Mouse (Mus musculus) MEL (cell line): Measurements from ENCODE around the gene Pdk2.

Source experiments
- BHLHE40 ChIP-seq: IDR thresholded peaks from 2 replicates; pipeline ENCODE4 v1.6.1; 2012; ENCODE audit warnings: low read depth, mild to moderate bottlenecking, inconsistent platforms, low read length, improper control_type of control experiment, borderline replicate concordance
- EP300 ChIP-seq, 2 experiments: IDR thresholded peaks; 2 replicates each; pipeline ENCODE4 v1.6.1; 2011; ENCODE audit warnings: improper control_type of control experiment in 2 of 2, low read length in 2 of 2, low read depth in 1 of 2, mild to moderate bottlenecking in 1 of 2
- POLR2A ChIP-seq, 2 experiments: IDR thresholded peaks; 2 replicates each; pipeline ENCODE4 v1.6.1; 2011 to 2012; ENCODE audit warnings: low read length in 2 of 2, mild to moderate bottlenecking in 2 of 2, control low read depth in 1 of 2, improper control_type of control experiment in 1 of 2, low read depth in 1 of 2, moderate library complexity in 1 of 2; ENCODE audit not compliant: control insufficient read depth in 1 of 2, insufficient read depth in 1 of 2, poor library complexity in 1 of 2
- UBTF ChIP-seq: IDR thresholded peaks from 2 replicates; pipeline ENCODE4 v1.6.1; 2012; ENCODE audit warnings: low read depth, mild to moderate bottlenecking, inconsistent platforms, low read length, improper control_type of control experiment, moderate library complexity, borderline replicate concordance; ENCODE audit not compliant: insufficient read depth
- ZNF384 ChIP-seq: IDR thresholded peaks from 2 replicates; pipeline ENCODE4 v1.6.1; 2012; ENCODE audit warnings: low read depth, mild to moderate bottlenecking, inconsistent platforms, low read length, improper control_type of control experiment

GRCm38 (mm10) chr11:95038818-95039655, 2.1 kb downstream of the Pdk2 start:
- TF ChIP-seq BHLHE40 (no peak), UBTF (no peak), ZNF384 (no peak), EP300 (IDR thresholded peaks at IDR 0.05; ENCODE audit: low read depth in 1 of 2, low read length in 2 of 2) (no peak), POLR2A (IDR thresholded peaks at IDR 0.05; ENCODE audit: control insufficient read depth in 1 of 2, insufficient read depth in 1 of 2, low read depth in 1 of 2, low read length in 2 of 2, poor library complexity in 1 of 2) (no peak)
